Mouse (Mus musculus) heart, embryonic 11.5 days (tissue): ENCODE measurements at regions not wholly inside any gene's neighbourhood (a gene's known extent, or its start where the extent isn't known, plus 50 kb on each side); places are given as distances from the start of the nearest gene placed in this dataset.

Experiments
- ATAC-seq: fragments of 200-750 bp; cut with Nextera tagmentation; replicated peaks from 2 replicates; pipeline ENCODE4 v1.8.0; 2017; ENCODE audit warnings: moderate library complexity; ENCODE audit not compliant: insufficient number of reproducible peaks, low FRiP score, low TSS enrichment
- H3K27ac ChIP-seq: fragments of 300-500 bp; sonication (generic); 2 replicates; pipeline ENCODE4 v1.5.1; 2014; ENCODE audit warnings: mild to moderate bottlenecking, low read depth, low read length
- H3K27me3 ChIP-seq: fragments of 300-500 bp; sonication (generic); 2 replicates; pipeline ENCODE4 v1.6.1; 2014; ENCODE audit warnings: mild to moderate bottlenecking, low read length, mixed read lengths; ENCODE audit not compliant: control insufficient read depth, insufficient read depth
- H3K36me3 ChIP-seq: fragments of 300-500 bp; sonication (generic); 2 replicates; pipeline ENCODE4 v1.6.1; 2014; ENCODE audit warnings: mild to moderate bottlenecking, low read length, moderate library complexity, mixed read lengths; ENCODE audit not compliant: control insufficient read depth, insufficient read depth
- H3K4me1 ChIP-seq: fragments of 300-500 bp; sonication (generic); 2 replicates; pipeline ENCODE4 v1.6.1; 2014; ENCODE audit warnings: low read length; ENCODE audit not compliant: control insufficient read depth, insufficient read depth
- H3K4me2 ChIP-seq: fragments of 300-500 bp; sonication (generic); 2 replicates; pipeline ENCODE4 v1.6.1; 2014; ENCODE audit warnings: mild to moderate bottlenecking, moderate library complexity
- H3K4me3 ChIP-seq: fragments of 300-500 bp; sonication (generic); 2 replicates; pipeline ENCODE4 v1.5.1; 2014; ENCODE audit warnings: low read depth, low read length
- H3K9ac ChIP-seq: fragments of 300-500 bp; sonication (generic); 2 replicates; pipeline ENCODE4 v1.6.1; 2014; ENCODE audit warnings: mild to moderate bottlenecking, low read depth, low read length, moderate library complexity
- H3K9me3 ChIP-seq: fragments of 300-500 bp; sonication (generic); replicated peaks from 2 replicates; pipeline ENCODE4 v1.6.1; 2016; ENCODE audit warnings: low read length; ENCODE audit not compliant: control insufficient read depth
- WGBS: fragments of 180-500 bp; shearing (Covaris S2); extraction: QIAGEN DNeasy Blood & Tissue Kit; methylation state at CpG from one replicate; pipeline ENCODE4 v1.1.7; 2014; ENCODE audit not compliant: insufficient replicate concordance; 5-methylcytosine and 5-hydroxymethylcytosine counted together

- 72% methylated on average over 5 of the region's 5 CpGs for WGBS
- no peak overlapping the region for H3K9ac ChIP-seq
- H3K36me3 ChIP-seq: no peaks in the 10 kb centered on the region
- no peaks in the 10 kb centered on the region for H3K27me3 ChIP-seq
- H3K4me3 ChIP-seq: no peak overlapping the region
- no peak overlapping the region for H3K27ac ChIP-seq
- no peaks in the 10 kb centered on the region for H3K9me3 ChIP-seq
- H3K4me1 ChIP-seq: no peaks in the 10 kb centered on the region
- no peak for ATAC-seq
- no peak overlapping the region for H3K4me2 ChIP-seq
Measured at GRCm38 (mm10) chr3:149901783-149902182, 911.4 kb upstream of the Adgrl2 start.

- Histone ChIP-seq H3K9ac (no peak overlapping the region), H3K27ac (no peak overlapping the region), H3K9me3 (no peaks in the 10 kb centered on the region), H3K27me3 (no peaks in the 10 kb centered on the region), H3K36me3 (no peaks in the 10 kb centered on the region), H3K4me3 (no peak overlapping the region), H3K4me2 (no peak overlapping the region), H3K4me1 (no peaks in the 10 kb centered on the region)
- no peak for ATAC-seq
- WGBS: 33% methylated on average over 1 of the region's 1 CpGs
Measured at GRCm38 (mm10) chr3:149876553-149876952, 886.2 kb upstream of the Adgrl2 start.

- Histone ChIP-seq H3K4me3 (no peak overlapping the region), H3K4me1 (no peaks in the 10 kb centered on the region), H3K9ac (no peak overlapping the region), H3K4me2 (no peak overlapping the region), H3K36me3 (no peaks in the 10 kb centered on the region), H3K9me3 (no peaks in the 10 kb centered on the region), H3K27ac (no peak overlapping the region), H3K27me3 (no peaks in the 10 kb centered on the region)
- WGBS: 78% methylated on average over 2 of the region's 2 CpGs
- no peak for ATAC-seq
Measured at GRCm38 (mm10) chr3:149865945-149866344, 875.6 kb upstream of the Adgrl2 start.

- ATAC-seq: no peak
- Histone ChIP-seq H3K9ac (no peak overlapping the region), H3K4me1 (peaks cover 7% of the 10 kb centered on the region), H3K27me3 (no peaks in the 10 kb centered on the region), H3K27ac (no peak overlapping the region), H3K36me3 (no peaks in the 10 kb centered on the region), H3K9me3 (no peaks in the 10 kb centered on the region), H3K4me2 (no peak overlapping the region), H3K4me3 (no peak overlapping the region)
- 64% methylated on average over 7 of the region's 7 CpGs for WGBS
Measured at GRCm38 (mm10) chr3:149846941-149847539, 856.7 kb upstream of the Adgrl2 start.

GRCm38 (mm10) chr3:149845826-149846486, 855.6 kb upstream of the Adgrl2 start:
- H3K9ac ChIP-seq: no peak overlapping the region
- H3K4me1 ChIP-seq: peaks cover 7% of the 10 kb centered on the region
- 54% methylated on average over 3 of the region's 3 CpGs for WGBS
- no peaks in the 10 kb centered on the region for H3K36me3 ChIP-seq
- H3K4me3 ChIP-seq: no peak overlapping the region
- no peak for ATAC-seq
- no peaks in the 10 kb centered on the region for H3K9me3 ChIP-seq
- peak overlapping the region; percentile 71; the same call in 1 of the 2 replicates for H3K4me2 ChIP-seq
- no peak overlapping the region for H3K27ac ChIP-seq
- H3K27me3 ChIP-seq: no peaks in the 10 kb centered on the region

- no peak; the same call in 1 of the 2 replicates for ATAC-seq
- 10% methylated on average over 18 of the region's 18 CpGs for WGBS
- H3K36me3 ChIP-seq: no peaks in the 10 kb centered on the region
- no peaks in the 10 kb centered on the region for H3K9me3 ChIP-seq
- no peak overlapping the region for H3K27ac ChIP-seq
- peak overlapping the region; percentile 30 for H3K4me3 ChIP-seq
- H3K9ac ChIP-seq: peak overlapping the region; percentile 52
- peak overlapping the region; percentile 71 for H3K4me2 ChIP-seq
- H3K27me3 ChIP-seq: no peaks in the 10 kb centered on the region
- peaks cover 7% of the 10 kb centered on the region for H3K4me1 ChIP-seq
Measured at GRCm38 (mm10) chr3:149845083-149845825, 854.9 kb upstream of the Adgrl2 start.

- no peak for ATAC-seq
- no peak overlapping the region for H3K4me3 ChIP-seq
- no peaks in the 10 kb centered on the region for H3K36me3 ChIP-seq
- no peak overlapping the region for H3K4me2 ChIP-seq
- H3K9ac ChIP-seq: no peak overlapping the region
- H3K9me3 ChIP-seq: no peaks in the 10 kb centered on the region; the same call in 1 of the 2 replicates
- no peaks in the 10 kb centered on the region for H3K27me3 ChIP-seq
- H3K27ac ChIP-seq: no peak overlapping the region
- H3K4me1 ChIP-seq: no peaks in the 10 kb centered on the region
Measured at GRCm38 (mm10) chr3:149837921-149838320, 847.6 kb upstream of the Adgrl2 start.

GRCm38 (mm10) chr3:149836467-149837233, 846.3 kb upstream of the Adgrl2 start:
- Histone ChIP-seq H3K9ac (no peak overlapping the region), H3K36me3 (no peaks in the 10 kb centered on the region), H3K4me1 (no peaks in the 10 kb centered on the region), H3K27ac (no peak overlapping the region), H3K9me3 (no peaks in the 10 kb centered on the region; the same call in 1 of the 2 replicates), H3K27me3 (no peaks in the 10 kb centered on the region), H3K4me2 (no peak overlapping the region), H3K4me3 (no peak overlapping the region)
- WGBS: 64% methylated on average over 11 of the region's 11 CpGs
- no peak for ATAC-seq
